Mouse (Mus musculus) neural tube, embryonic 11.5 days (tissue): Measurements from ENCODE around the gene Garnl3. TPM values are rescaled to one million over a fixed set of nuclear protein-coding genes. Genes with fewer than 3 reads are reported as not detected.

Source experiments
- ATAC-seq: fragments of 200-750 bp; cut with Nextera tagmentation; 2 replicates; pipeline ENCODE4 v1.8.0; 2017; ENCODE audit warnings: moderate number of reproducible peaks, mild to moderate bottlenecking, moderate TSS enrichment, moderate library complexity; ENCODE audit not compliant: insufficient read depth, low FRiP score, low TSS enrichment
- DNase-seq: peaks from one replicate; pipeline ENCODE4 v3.0.0-alpha.2; 2015; ENCODE audit warnings: low spot score
- H3K27ac ChIP-seq: fragments of 300-500 bp; sonication (generic); 2 replicates; pipeline ENCODE4 v1.5.1; 2014; ENCODE audit warnings: low read depth, mild to moderate bottlenecking, low read length
- H3K27me3 ChIP-seq: fragments of 300-500 bp; sonication (generic); 2 replicates; pipeline ENCODE4 v1.6.1; 2014; ENCODE audit warnings: mild to moderate bottlenecking, low read length, mixed read lengths; ENCODE audit not compliant: control insufficient read depth, insufficient read depth
- H3K36me3 ChIP-seq: fragments of 300-500 bp; sonication (generic); 2 replicates; pipeline ENCODE4 v1.6.1; 2014; ENCODE audit warnings: mild to moderate bottlenecking, low read length, moderate library complexity, mixed read lengths; ENCODE audit not compliant: control insufficient read depth, insufficient read depth
- H3K4me1 ChIP-seq: fragments of 300-500 bp; sonication (generic); 2 replicates; pipeline ENCODE4 v1.6.1; 2014; ENCODE audit warnings: low read length, mixed read lengths; ENCODE audit not compliant: control insufficient read depth, insufficient read depth
- H3K4me2 ChIP-seq: fragments of 300-500 bp; sonication (generic); 2 replicates; pipeline ENCODE4 v1.6.1; 2014; ENCODE audit warnings: low read depth, mild to moderate bottlenecking, moderate library complexity
- H3K4me3 ChIP-seq: fragments of 300-500 bp; sonication (generic); 2 replicates; pipeline ENCODE4 v1.5.1; 2014; ENCODE audit warnings: low read depth, low read length
- H3K9ac ChIP-seq: fragments of 300-500 bp; sonication (generic); 2 replicates; pipeline ENCODE4 v1.6.1; 2014; ENCODE audit warnings: mild to moderate bottlenecking, low read length
- H3K9me3 ChIP-seq: fragments of 300-500 bp; sonication (generic); 2 replicates; pipeline ENCODE4 v1.6.1; 2016; ENCODE audit warnings: low read length; ENCODE audit not compliant: control insufficient read depth
- WGBS: fragments of 180-500 bp; shearing (Covaris S2); extraction: QIAGEN DNeasy Blood & Tissue Kit; methylation state at CpG from one replicate; pipeline ENCODE4 v1.1.7; 2014; 5-methylcytosine and 5-hydroxymethylcytosine counted together
- polyA plus RNA-seq: library from polyadenylated mRNA; unstranded; fragments of >200 nt; fragmentation: Nextera tagmentation; extraction: Ambion mirVana; gene quantifications from 2 replicates; pipeline ENCODE4 v1.2.1, GENCODE M21; 2014

Garnl3 gene
- polyA plus RNA-seq, 1 experiment from 2014 or later = 13.3 TPM

- no peaks in the 10 kb centered on the region for H3K4me1 ChIP-seq
- WGBS = 81% methylated on average over 3 of the region's 3 CpGs
- no peak overlapping the region for H3K4me2 ChIP-seq
- DNase-seq (no peak), ATAC-seq (no peak)
- H3K27ac ChIP-seq = no peak overlapping the region
- H3K9me3 ChIP-seq = no peaks in the 10 kb centered on the region
- H3K9ac ChIP-seq = no peak overlapping the region
- no peak overlapping the region for H3K4me3 ChIP-seq
- H3K36me3 ChIP-seq = no peaks in the 10 kb centered on the region
- no peaks in the 10 kb centered on the region for H3K27me3 ChIP-seq
Measured at GRCm38 (mm10) chr2:32989376-32989775, 142.1 kb downstream of the Garnl3 start.

- Histone ChIP-seq H3K4me2 (no peak overlapping the region), H3K9ac (no peak overlapping the region), H3K27ac (no peak overlapping the region), H3K4me1 (peaks cover 6% of the 10 kb centered on the region; the same call in 1 of the 2 replicates), H3K9me3 (no peaks in the 10 kb centered on the region), H3K36me3 (no peaks in the 10 kb centered on the region), H3K27me3 (no peaks in the 10 kb centered on the region), H3K4me3 (no peak overlapping the region)
- 69% methylated on average over 8 of the region's 8 CpGs for WGBS
- ATAC-seq = no peak
- no peak for DNase-seq
Measured at GRCm38 (mm10) chr2:32985844-32986243, 145.6 kb downstream of the Garnl3 start.

- ATAC-seq (no peak), DNase-seq (no peak)
- H3K36me3 ChIP-seq = no peaks in the 10 kb centered on the region
- no peak overlapping the region for H3K4me2 ChIP-seq
- no peak overlapping the region for H3K9ac ChIP-seq
- H3K27me3 ChIP-seq = no peaks in the 10 kb centered on the region
- peaks cover 9% of the 10 kb centered on the region; the same call in 1 of the 2 replicates for H3K4me1 ChIP-seq
- no peaks in the 10 kb centered on the region for H3K9me3 ChIP-seq
- H3K4me3 ChIP-seq = no peak overlapping the region
- H3K27ac ChIP-seq = no peak overlapping the region
- 64% methylated on average over 6 of the region's 6 CpGs for WGBS
Measured at GRCm38 (mm10) chr2:32983617-32984016, 147.8 kb downstream of the Garnl3 start.

- Histone ChIP-seq H3K9me3 (no peaks in the 10 kb centered on the region), H3K27ac (no peak overlapping the region), H3K4me2 (peak overlapping the region; percentile 97), H3K4me1 (peaks cover 9% of the 10 kb centered on the region; the same call in 1 of the 2 replicates), H3K9ac (no peak overlapping the region), H3K4me3 (peak overlapping the region; percentile 62; the same call in 1 of the 2 replicates), H3K27me3 (no peaks in the 10 kb centered on the region), H3K36me3 (no peaks in the 10 kb centered on the region)
- 7% methylated on average over 4 of the region's 4 CpGs for WGBS
- ATAC-seq (no peak), DNase-seq (no peak)
Measured at GRCm38 (mm10) chr2:32982700-32983099, 148.8 kb downstream of the Garnl3 start.

GRCm38 (mm10) chr2:32981725-32982271 is 149.7 kb downstream of the Garnl3 start, which contains the start of gene Slc2a8:
Gene Slc2a8, minus strand, starts transcription at chr2:32982083.
- H3K4me1 ChIP-seq = peaks cover 9% of the 10 kb centered on the region; the same call in 1 of the 2 replicates
- under 1% methylated on average over 48 of the region's 50 CpGs for WGBS
- peak within 1 kb of the TSS; percentile 97 for H3K4me2 ChIP-seq
- H3K36me3 ChIP-seq = no peaks in the 10 kb centered on the region
- DNase-seq (peak; percentile 93), ATAC-seq (peak; percentile 97)
- no peaks in the 10 kb centered on the region for H3K9me3 ChIP-seq
- H3K27ac ChIP-seq = peak within 1 kb of the TSS; percentile 40; the same call in 1 of the 2 replicates
- H3K27me3 ChIP-seq = no peaks in the 10 kb centered on the region
- H3K4me3 ChIP-seq = peak within 1 kb of the TSS; percentile 62
- H3K9ac ChIP-seq = peak within 1 kb of the TSS; percentile 64

- peak overlapping the region; percentile 64 for H3K9ac ChIP-seq
- WGBS = 2% methylated on average over 22 of the region's 23 CpGs
- peak; percentile 51 for ATAC-seq
- H3K27ac ChIP-seq = peak overlapping the region; percentile 40; the same call in 1 of the 2 replicates
- H3K4me1 ChIP-seq = peaks cover 9% of the 10 kb centered on the region; the same call in 1 of the 2 replicates
- no peaks in the 10 kb centered on the region for H3K36me3 ChIP-seq
- no peaks in the 10 kb centered on the region for H3K27me3 ChIP-seq
- H3K4me2 ChIP-seq = peak overlapping the region; percentile 97
- no peak for DNase-seq
- no peaks in the 10 kb centered on the region for H3K9me3 ChIP-seq
- H3K4me3 ChIP-seq = peak overlapping the region; percentile 62
Measured at GRCm38 (mm10) chr2:32981281-32981680, 150.2 kb downstream of the Garnl3 start.

- Histone ChIP-seq H3K4me2 (no peak overlapping the region), H3K9me3 (no peaks in the 10 kb centered on the region), H3K27me3 (no peaks in the 10 kb centered on the region), H3K27ac (no peak overlapping the region), H3K4me1 (peaks cover 9% of the 10 kb centered on the region; the same call in 1 of the 2 replicates), H3K9ac (no peak overlapping the region), H3K4me3 (no peak overlapping the region), H3K36me3 (peaks cover 3% of the 10 kb centered on the region; the same call in 1 of the 2 replicates)
- no peak for ATAC-seq
- DNase-seq = no peak
- WGBS = 80% methylated on average over 7 of the region's 7 CpGs
Measured at GRCm38 (mm10) chr2:32979675-32980074, 151.8 kb downstream of the Garnl3 start.

- DNase-seq (no peak), ATAC-seq (no peak)
- Histone ChIP-seq H3K27me3 (no peaks in the 10 kb centered on the region), H3K9ac (no peak overlapping the region), H3K27ac (no peak overlapping the region), H3K4me1 (peaks cover 9% of the 10 kb centered on the region; the same call in 1 of the 2 replicates), H3K36me3 (peaks cover 3% of the 10 kb centered on the region; the same call in 1 of the 2 replicates), H3K4me2 (no peak overlapping the region), H3K9me3 (no peaks in the 10 kb centered on the region), H3K4me3 (no peak overlapping the region)
- WGBS = 79% methylated on average over 3 of the region's 3 CpGs
Measured at GRCm38 (mm10) chr2:32978675-32979074, 152.8 kb downstream of the Garnl3 start.

- Histone ChIP-seq H3K27me3 (no peaks in the 10 kb centered on the region), H3K4me3 (no peak overlapping the region), H3K4me1 (peaks cover 9% of the 10 kb centered on the region; the same call in 1 of the 2 replicates), H3K27ac (no peak overlapping the region), H3K9me3 (no peaks in the 10 kb centered on the region), H3K4me2 (no peak overlapping the region), H3K36me3 (peaks cover 5% of the 10 kb centered on the region; the same call in 1 of the 2 replicates), H3K9ac (no peak overlapping the region)
- DNase-seq (no peak), ATAC-seq (no peak)
- 86% methylated on average over 5 of the region's 5 CpGs for WGBS
Measured at GRCm38 (mm10) chr2:32977114-32977513, 154.3 kb downstream of the Garnl3 start.
